Mouse (Mus musculus) layer of hippocampus, postnatal 10 days (tissue): ENCODE measurements around the gene AU022751. TPM values are rescaled to one million over a fixed set of nuclear protein-coding genes. Genes with fewer than 3 reads are reported as not detected.
A peak's percentile ranks its signal among the peaks of the same experiment; 100 is the strongest.

Source experiments
- DNase-seq, 2 experiments: peaks; one replicate each; pipeline ENCODE4 v3.0.0; 2021; ENCODE audit warnings: low spot score in 2 of 2
- long read RNA-seq: library from polyadenylated mRNA; stranded (forward); transcript quantifications from one replicate; pipeline ENCODE4 v2.0.0, GENCODE M21; 2023
- microRNA-seq, 2 experiments: library from miRNA; unstranded; fragments of <30 nt; microRNA quantifications; one replicate each; pipeline ENCODE4 v1.2.0; 2021
- total RNA-seq, 2 experiments: library from RNA; stranded (reverse); gene quantifications; 2 replicates each; pipeline ENCODE4 v1.2.3; 2021

Gene AU022751
- 1 to 10 TPM; 1.7 TPM for total RNA-seq
- long read RNA-seq, result 0 reads

DNA sequence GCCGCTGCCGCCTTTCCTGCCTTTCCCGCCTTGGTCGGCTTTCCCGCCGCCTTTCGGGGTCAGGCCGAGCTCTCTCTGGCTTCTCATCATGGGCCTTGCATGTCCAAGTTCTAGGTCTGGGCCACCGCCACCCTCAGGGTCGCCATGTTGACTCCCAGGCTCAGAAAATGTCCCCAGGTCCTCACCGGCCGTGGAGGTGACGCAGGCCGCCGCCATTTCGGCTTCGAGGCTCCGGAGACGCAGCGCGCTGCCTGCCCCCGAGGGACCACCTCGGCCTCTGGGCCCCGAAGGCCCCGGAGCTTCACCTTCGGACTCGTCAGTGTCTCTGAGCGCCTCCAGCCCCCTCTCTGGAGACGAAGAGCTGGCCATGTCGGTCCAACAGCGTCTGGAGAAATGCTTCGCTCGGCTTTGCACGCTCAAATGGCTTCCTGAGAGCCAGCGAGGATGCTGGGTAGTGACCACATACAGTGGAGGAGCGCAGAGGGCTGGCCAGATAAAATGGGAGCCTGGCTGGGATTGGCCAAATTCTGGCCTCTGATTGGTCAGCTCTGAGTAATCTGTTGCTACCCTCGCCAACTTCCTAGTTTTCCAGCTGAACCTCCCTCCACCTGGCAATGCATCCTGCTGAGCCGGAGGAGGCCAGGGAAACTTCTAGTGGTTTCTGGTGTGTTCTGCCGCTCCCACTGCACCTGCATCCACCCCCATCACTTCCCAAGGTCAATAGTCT lies at the start of gene AU022751:
Gene AU022751, minus strand, starts transcription at position 466 of the 727 bp plus-strand sequence.
- no peak for DNase-seq

DNA sequence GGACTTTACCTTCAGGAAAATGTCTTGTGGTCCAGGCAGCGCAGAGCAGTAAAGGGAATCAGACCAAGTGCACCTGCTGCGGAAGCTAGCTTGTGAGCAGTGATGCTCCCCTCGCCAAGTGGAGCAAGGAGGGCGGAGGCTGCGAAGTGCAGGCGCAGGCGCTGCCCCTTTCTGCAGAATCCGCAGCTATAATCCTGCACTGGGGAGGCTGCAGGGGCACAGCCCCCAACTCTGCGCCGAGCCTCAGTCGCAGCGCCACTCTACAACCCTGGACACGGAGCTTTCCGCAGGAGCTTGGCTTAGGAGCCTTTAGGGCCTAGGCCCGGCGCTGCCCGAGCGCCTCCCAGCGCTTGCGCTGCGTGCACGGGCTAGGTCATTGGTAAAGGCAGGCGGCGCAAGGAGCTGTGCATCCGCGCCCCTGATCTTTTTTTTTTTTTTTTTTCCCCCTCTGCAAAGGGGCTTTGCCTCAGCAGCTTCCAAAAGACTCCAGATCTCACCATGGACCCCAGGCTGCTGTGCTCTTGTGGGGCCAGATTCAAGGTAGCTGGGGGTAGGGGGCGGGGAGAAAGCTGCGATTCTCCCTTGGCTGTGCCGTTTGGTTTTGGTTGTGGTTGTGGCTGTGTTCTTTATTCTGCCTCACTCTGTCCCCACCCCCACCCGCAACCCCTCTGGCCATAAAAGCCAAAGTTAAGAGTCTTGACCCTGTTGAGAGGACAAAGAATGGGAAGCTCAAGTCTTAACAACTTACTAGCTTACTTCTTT lies 9.0 kb upstream of the AU022751 start:
- DNase-seq, result peak; percentile 43 to 64

DNA sequence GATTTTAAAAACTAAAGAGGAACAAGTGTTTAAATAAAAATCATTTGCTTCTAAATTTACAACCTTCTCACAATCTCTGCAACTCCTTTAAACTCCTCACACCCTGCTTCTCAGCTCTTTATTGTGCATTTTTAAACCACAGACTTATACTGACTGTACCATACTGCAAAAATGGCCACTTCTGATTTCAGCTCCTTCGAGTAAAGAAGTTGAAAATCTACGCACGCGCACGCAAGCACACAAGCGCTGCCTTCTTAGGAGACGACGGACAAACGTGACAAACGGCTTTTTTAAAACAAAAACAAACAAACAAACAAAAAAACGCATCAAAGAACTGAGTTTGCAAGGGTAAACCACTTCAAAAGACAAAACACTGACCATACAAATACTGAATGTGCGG lies 8.3 kb upstream of the AU022751 start:
- DNase-seq, result no peak

DNA sequence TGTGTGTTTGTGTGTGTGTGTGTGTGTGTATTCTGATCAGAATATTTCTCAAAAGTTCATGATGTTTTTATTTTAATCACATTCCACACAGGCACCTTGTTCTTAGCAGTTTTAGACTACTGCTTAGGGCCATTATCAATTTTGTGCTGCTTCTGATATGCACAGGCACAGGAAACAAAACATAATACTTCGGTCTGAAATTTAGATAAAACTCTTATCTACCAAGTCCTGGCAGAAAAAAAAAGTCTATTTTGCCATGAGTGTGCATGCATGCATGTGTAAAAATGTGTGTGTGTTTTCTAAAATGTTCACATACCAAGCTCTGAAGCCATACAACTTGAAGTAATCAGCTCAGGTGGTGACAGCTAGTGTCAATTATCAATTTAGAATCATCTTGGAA lies 21.7 kb downstream of the AU022751 start:
- DNase-seq, result no peak

DNA sequence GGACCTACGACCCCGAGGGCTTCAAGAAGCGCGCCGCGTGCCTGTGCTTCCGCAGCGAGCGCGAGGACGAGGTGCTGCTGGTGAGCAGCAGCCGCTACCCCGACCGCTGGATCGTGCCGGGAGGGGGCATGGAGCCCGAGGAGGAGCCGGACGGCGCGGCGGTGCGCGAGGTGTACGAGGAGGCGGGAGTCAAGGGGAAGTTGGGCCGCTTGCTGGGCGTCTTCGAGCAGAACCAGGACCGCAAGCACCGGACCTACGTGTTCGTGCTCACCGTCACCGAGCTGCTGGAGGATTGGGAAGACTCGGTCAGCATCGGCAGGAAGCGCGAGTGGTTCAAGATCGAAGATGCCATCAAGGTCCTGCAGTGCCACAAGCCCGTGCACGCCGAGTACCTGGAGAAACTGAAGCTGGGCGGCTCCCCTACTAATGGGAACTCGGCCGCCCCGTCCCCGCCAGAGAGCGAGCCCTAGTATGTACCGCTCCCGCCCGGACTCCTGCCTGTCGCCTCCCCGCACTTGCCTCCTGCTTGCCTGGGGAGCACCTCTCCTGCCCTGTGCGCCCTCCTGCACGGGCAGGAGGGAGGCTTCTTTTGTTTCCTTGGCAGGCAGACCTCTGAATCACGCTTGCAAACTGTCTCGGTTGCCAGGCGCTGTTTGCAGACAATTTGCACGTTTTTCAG lies 35.1 kb downstream of the AU022751 start:
- peak in 1 of 2 experiments; percentile 12 for DNase-seq

DNA sequence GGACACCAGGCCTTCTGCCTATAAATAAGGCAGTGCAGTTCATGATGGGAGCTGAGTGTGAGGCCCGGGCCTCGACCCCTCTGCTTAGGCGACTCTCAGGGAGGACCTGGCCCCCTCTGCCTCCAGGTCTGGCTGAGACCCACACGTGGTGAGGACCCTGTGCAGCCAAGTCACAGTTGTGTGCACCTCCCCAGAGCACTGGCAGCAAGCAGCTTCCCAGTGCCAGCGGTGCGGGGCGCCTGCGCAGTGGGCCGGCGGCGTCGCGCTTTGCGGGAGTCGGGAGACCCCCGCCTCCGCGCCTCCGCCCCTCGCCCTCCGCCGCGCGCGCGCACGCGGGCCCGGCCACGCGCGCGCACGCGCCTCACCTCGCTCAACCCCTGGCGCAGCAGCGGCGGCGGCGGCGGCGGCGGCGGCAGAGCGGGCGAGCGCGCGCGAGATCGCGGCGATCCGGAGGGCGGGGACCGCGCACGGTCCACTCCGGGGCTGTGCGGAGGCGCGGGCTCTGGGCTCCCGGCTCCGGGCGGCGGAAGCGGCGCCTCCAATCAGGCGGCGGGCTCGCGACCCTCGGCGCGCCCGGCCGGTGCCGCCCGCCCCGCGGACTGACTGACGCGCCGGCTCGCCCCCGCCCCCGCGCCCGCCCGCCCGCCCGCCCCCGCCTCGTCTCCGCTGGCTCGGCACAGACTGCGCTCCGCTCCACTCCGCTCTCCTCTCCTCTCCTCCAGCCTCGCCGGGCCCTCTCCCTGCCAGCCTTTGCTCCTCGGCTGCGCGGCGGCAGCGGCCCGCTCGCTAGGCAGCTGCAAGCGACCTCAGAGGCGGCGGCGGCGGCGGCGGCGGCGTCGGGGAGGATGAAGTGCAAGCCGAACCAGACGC lies 35.9 kb downstream of the AU022751 start, which contains the start of gene Nudt11:
Gene Nudt11, plus strand, starts transcription at position 388 of the 870 bp plus-strand sequence.
- peak; percentile 30 to 44 for DNase-seq

Small RNAs within 50 kb of the gene (microRNA-seq; reads per million reads assigned to microRNA genes)
- gene Gm27360, result 0 reads per million in 2 experiments

Other genes with a start within 250 kb of the AU022751 start
- 10 to 100 TPM; 40.0 to 42.8 TPM for gene Nudt11, start 36.0 kb downstream of the AU022751 start, total RNA-seq
- gene Nudt10, start 89.6 kb upstream of the AU022751 start, total RNA-seq, result 10 to 100 TPM; 33.6 to 37.9 TPM
- gene Bmp15, start 237.3 kb upstream of the AU022751 start, total RNA-seq, result under 1 TPM; 0.25 to 0.30 TPM